Mouse (Mus musculus): ENCODE results near the gene Cbfa2t2.

GRCm38 (mm10) chr2:154498571-154498970, 62.3 kb downstream of the Cbfa2t2 start:
- no peak for TF ChIP-seq POLR2A (IDR thresholded peaks at IDR 0.05; ENCODE audit: low read depth, low read length)
- TF ChIP-seq CTCF (conservative IDR thresholded peaks at IDR 0.05; ENCODE audit: insufficient read depth, insufficient read length, low read depth, low read length) = no peak
